Mouse (Mus musculus) testis, adult 2 months (tissue): ENCODE results near the gene Esrrg.

ENCODE experiments used
- CTCF ChIP-seq: fragments of 200-500 bp; IDR thresholded peaks from 2 replicates; pipeline ENCODE4 v1.5.1; 2012; ENCODE audit warnings: low read depth, mild to moderate bottlenecking, inconsistent platforms, low read length, moderate library complexity; ENCODE audit not compliant: control insufficient read depth, insufficient read depth, insufficient replicate concordance
- POLR2A ChIP-seq: fragments of 200-500 bp; IDR thresholded peaks from 2 replicates; pipeline ENCODE4 v1.6.1; 2012; ENCODE audit warnings: low read depth, mild to moderate bottlenecking, inconsistent platforms, low read length, moderate library complexity; ENCODE audit not compliant: control insufficient read depth

DNA sequence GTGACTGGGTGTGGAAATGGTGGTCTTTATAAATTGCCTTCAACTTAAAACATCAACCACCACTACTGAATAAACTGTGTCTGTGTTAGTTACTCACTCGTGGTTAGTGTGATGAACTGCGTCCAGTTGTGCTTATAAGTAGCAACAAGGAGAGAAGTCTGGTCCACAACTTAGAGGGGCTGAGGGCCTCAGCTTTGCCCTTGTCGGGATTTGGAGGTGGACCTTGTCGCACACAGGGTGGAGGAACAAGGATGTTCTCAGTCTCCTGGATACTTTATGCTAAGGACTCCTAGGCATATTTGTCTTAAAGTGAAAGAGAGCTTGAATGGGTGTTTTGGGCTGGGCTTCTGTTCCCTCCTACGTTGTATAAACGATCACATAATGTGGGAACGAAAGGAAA lies 55.7 kb downstream of the Esrrg start:
- no peak for TF ChIP-seq CTCF
- TF ChIP-seq POLR2A = no peak
